22 mouse cellular contexts compared by ENCODE assay signal in the genomic region with DNA sequence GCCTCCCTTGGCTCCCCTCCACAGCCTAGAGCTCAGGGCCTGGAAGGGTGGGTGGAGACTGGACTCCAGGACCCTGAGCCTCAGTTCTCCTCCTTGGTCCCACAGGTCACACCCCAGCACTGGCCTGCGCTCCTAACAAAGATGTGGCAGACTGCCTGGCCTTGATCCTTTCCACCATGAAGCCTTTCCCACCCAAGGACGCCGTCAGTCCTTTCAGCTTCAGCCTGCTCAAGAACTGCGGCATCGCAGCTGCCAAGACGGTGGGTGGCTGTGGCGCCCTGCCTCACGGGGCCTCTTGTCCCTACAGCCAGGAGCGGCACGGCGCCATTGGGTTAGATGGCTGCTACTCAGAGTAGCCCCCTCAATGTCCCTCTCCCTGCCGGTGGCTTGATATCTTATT. TPM values are rescaled to one million over a fixed set of nuclear protein-coding genes. Genes with fewer than 3 reads are reported as not detected.
A peak's percentile ranks its signal among the peaks of the same experiment; 100 is the strongest.
DNase-seq lines count a peak whose midpoint lies in the region; ATAC-seq lines count a peak whose summit lies in the region.
"Had no signal": no experiment of that assay in that cellular context is flagged by ENCODE, and none has a peak within 500 bp of the region (broad histone marks: within the 10 kb centered on the region; RNA-seq: fewer than 3 reads in every experiment).

No protein-coding gene starts in this region.

- no peaks in the 10 kb centered on the region for H3K9me3 ChIP-seq in forebrain, embryonic 13.5 days (replicated peaks)
- H3K9me3 ChIP-seq: G1E; heart, embryonic 12.5 days; hindbrain, embryonic 10.5 days; hindbrain, embryonic 15.5 days had no signal

- WGBS in forebrain, embryonic 13.5 days = 91% methylated on average over 12 of the region's 12 CpGs

- peak; percentile 79 to 85 for DNase-seq in adrenal gland, adult (ENCODE audit: inconsistent age in 2 of 2, low spot score in 1 of 2)
- DNase-seq in adrenal gland, postnatal 4 days (ENCODE audit: low spot score in 2 of 2) = no peak
- peak; percentile 55 for DNase-seq in ovary, postnatal 36 days (ENCODE audit: low spot score)
- DNase-seq in ovary, postnatal 10 days (ENCODE audit: low spot score) = no peak
- DNase-seq in adrenal gland, adult 8-10 months = peak; percentile 66
- peak; percentile 69 to 74 for DNase-seq in adrenal gland, postnatal 36 days
- DNase-seq in lung, adult 18-20 months = no peak
- DNase-seq: B cell, adult 2 months; cerebellum, adult 11-12 months; cerebellum, adult 9-10 months; cerebellum, postnatal 36 days; gastrocnemius, postnatal 36 days; heart, adult 2 months had no signal

- no peak for ATAC-seq in forebrain, embryonic 13.5 days
- ATAC-seq: CD4-positive, CD25-positive, alpha-beta regulatory T cell, adult 4 months; forebrain, embryonic 14.5 days had no signal

- H3K4me3 ChIP-seq in forebrain, embryonic 13.5 days = no peak overlapping the region
- H3K4me3 ChIP-seq: heart, adult 2 months; heart, embryonic 12.5 days; hindbrain, embryonic 10.5 days; hindbrain, embryonic 15.5 days had no signal

- no peaks in the 10 kb centered on the region for H3K27me3 ChIP-seq in forebrain, embryonic 13.5 days
- H3K27me3 ChIP-seq: heart, embryonic 12.5 days; hindbrain, embryonic 15.5 days had no signal

- no peak overlapping the region for H3K9ac ChIP-seq in forebrain, embryonic 13.5 days
- H3K9ac ChIP-seq: heart, embryonic 12.5 days; hindbrain, embryonic 15.5 days had no signal

- peaks cover 8% of the 10 kb centered on the region for H3K4me1 ChIP-seq in forebrain, embryonic 13.5 days
- H3K4me1 ChIP-seq: hindbrain, embryonic 15.5 days had no signal

- no peak overlapping the region for H3K4me2 ChIP-seq in forebrain, embryonic 13.5 days
- H3K4me2 ChIP-seq: heart, embryonic 12.5 days; hindbrain, embryonic 15.5 days had no signal

- no peak overlapping the region for H3K27ac ChIP-seq in forebrain, embryonic 13.5 days
- H3K27ac ChIP-seq: heart, adult 2 months; hindbrain, embryonic 10.5 days; hindbrain, embryonic 15.5 days had no signal

- peaks cover 100% of the 10 kb centered on the region for H3K36me3 ChIP-seq in forebrain, embryonic 13.5 days (ENCODE audit: poor library complexity, severe bottlenecking)

RNA-seq across cellular contexts. Expression of a gene that starts 10.7 kb away (rescaled TPM):
- total RNA-seq in adrenal gland, postnatal 4 days (2021) = 10 to 100 TPM in 1 of 2 experiments, 1 to 10 TPM in 1; 5.7 to 13.2 TPM
- total RNA-seq in adrenal gland, adult 8-10 months (2022) = under 1 TPM in 2 of 4 experiments, not detected in 2; 0.24 to 0.40 TPM
- total RNA-seq in adrenal gland, postnatal 36 days (2021) = not detected
- polyA plus RNA-seq in forebrain, embryonic 13.5 days (2015; fragmentation: Nextera tagmentation; extraction: Ambion mirVana) = 0.18 TPM in 1 of 2 replicates, not detected in the other
- total RNA-seq: G1E; gastrocnemius, adult 8-10 months; gastrocnemius, postnatal 36 days; heart, adult 2 months; heart, postnatal 25 days had no signal
- polyA plus RNA-seq: CD4-positive, CD25-positive, alpha-beta regulatory T cell, adult 4 months; forebrain, embryonic 14.5 days; G1E; heart, adult 2 months; hindbrain, embryonic 10.5 days had no signal

RNA-seq across cellular contexts. Expression of a gene that starts 13.5 kb away (rescaled TPM):
- total RNA-seq in adrenal gland, postnatal 4 days (2021) = 10 to 100 TPM; 71.5 to 75.1 TPM
- total RNA-seq in adrenal gland, adult 8-10 months (2022) = 10 to 100 TPM; 53.7 to 90.5 (median 68.1) TPM
- total RNA-seq in adrenal gland, postnatal 36 days (2021) = 10 to 100 TPM; 56.4 to 70.6 TPM
- polyA plus RNA-seq in forebrain, embryonic 13.5 days (2015; fragmentation: Nextera tagmentation; extraction: Ambion mirVana) = 12.0 and 14.6 TPM in 2 replicates

RNA-seq across cellular contexts. Expression of a gene that starts 20.9 kb away (rescaled TPM):
- total RNA-seq in adrenal gland, postnatal 4 days (2021) = 10 to 100 TPM; 69.5 to 72.7 TPM
- total RNA-seq in adrenal gland, adult 8-10 months (2022) = 10 to 100 TPM; 76.6 to 93.8 (median 86.8) TPM
- 10 to 100 TPM; 71.4 to 73.6 TPM for total RNA-seq in adrenal gland, postnatal 36 days (2021)
- polyA plus RNA-seq in forebrain, embryonic 13.5 days (2015; fragmentation: Nextera tagmentation; extraction: Ambion mirVana) = 153 and 156 TPM in 2 replicates

RNA-seq across cellular contexts. Expression of a gene that starts 21.1 kb away (rescaled TPM):
- 10 to 100 TPM; 49.9 to 50.9 TPM for total RNA-seq in adrenal gland, postnatal 4 days (2021)
- 10 to 100 TPM; 39.1 to 55.4 (median 50.8) TPM for total RNA-seq in adrenal gland, adult 8-10 months (2022)
- 10 to 100 TPM; 44.4 to 45.9 TPM for total RNA-seq in adrenal gland, postnatal 36 days (2021)
- 76.4 and 83.9 TPM in 2 replicates for polyA plus RNA-seq in forebrain, embryonic 13.5 days (2015; fragmentation: Nextera tagmentation; extraction: Ambion mirVana)

RNA-seq across cellular contexts. Expression of a gene that starts 21.6 kb away (rescaled TPM):
- 10 to 100 TPM; 48.3 to 62.1 TPM for total RNA-seq in adrenal gland, postnatal 4 days (2021)
- total RNA-seq in adrenal gland, adult 8-10 months (2022) = 100 to 1,000 TPM in 2 of 4 experiments, 10 to 100 TPM in 2; 72.2 to 114 (median 86.6) TPM
- total RNA-seq in adrenal gland, postnatal 36 days (2021) = 10 to 100 TPM; 70.3 to 83.5 TPM
- 16.4 and 22.8 TPM in 2 replicates for polyA plus RNA-seq in forebrain, embryonic 13.5 days (2015; fragmentation: Nextera tagmentation; extraction: Ambion mirVana)

Comparison
In these comparisons a context has a peak if more than half of its experiments do, and no peak if none do; other contexts are left out.
1. DNase-seq: peak in adrenal gland, adult (2 of 2), ovary, postnatal 36 days (single experiment), adrenal gland, adult 8-10 months (single experiment) and adrenal gland, postnatal 36 days (2 of 2); none in adrenal gland, postnatal 4 days (0 of 2), ovary, postnatal 10 days (single experiment) and lung, adult 18-20 months (0 of 2).
2. RNA of a gene that starts 10.7 kb away (total RNA-seq): 5.7 to 13.2 TPM in adrenal gland, postnatal 4 days; 0.24 to 0.40 TPM in adrenal gland, adult 8-10 months and not detected in adrenal gland, postnatal 36 days; every median in the first group is over 4 times any median in the second.